Mouse (Mus musculus) kidney, embryonic 16.5 days (tissue): ENCODE measurements at regions not wholly inside any gene's neighbourhood (a gene's known extent, or its start where the extent isn't known, plus 50 kb on each side); places are given as distances from the start of the nearest gene placed in this dataset.
A peak's percentile ranks its signal among the peaks of the same experiment; 100 is the strongest.

ENCODE experiments used
- ATAC-seq: fragments of 200-750 bp; cut with Nextera tagmentation; 2 replicates; pipeline ENCODE4 v1.8.0; 2017; ENCODE audit warnings: moderate TSS enrichment; ENCODE audit not compliant: low FRiP score, low TSS enrichment
- H3K27ac ChIP-seq: fragments of 300-500 bp; sonication (generic); 2 replicates; pipeline ENCODE4 v1.5.1; 2014; ENCODE audit warnings: low read length
- H3K27me3 ChIP-seq: fragments of 300-500 bp; sonication (generic); 2 replicates; pipeline ENCODE4 v1.6.1; 2014; ENCODE audit warnings: low read length, control low read depth, mixed read lengths; ENCODE audit not compliant: insufficient read depth
- H3K36me3 ChIP-seq: fragments of 300-500 bp; sonication (generic); 2 replicates; pipeline ENCODE4 v1.6.1; 2014; ENCODE audit warnings: low read length, control low read depth, mixed read lengths; ENCODE audit not compliant: insufficient read depth
- H3K4me1 ChIP-seq: fragments of 300-500 bp; sonication (generic); 2 replicates; pipeline ENCODE4 v1.6.1; 2014; ENCODE audit warnings: low read length, control low read depth, mixed read lengths; ENCODE audit not compliant: insufficient read depth
- H3K4me2 ChIP-seq: fragments of 300-500 bp; sonication (generic); replicated peaks from 2 replicates; pipeline ENCODE4 v1.6.1; 2014; ENCODE audit warnings: low read depth, low read length
- H3K4me3 ChIP-seq: fragments of 300-500 bp; sonication (generic); 2 replicates; pipeline ENCODE4 v1.5.1; 2014; ENCODE audit warnings: mild to moderate bottlenecking, low read length
- H3K9ac ChIP-seq: fragments of 300-500 bp; sonication (generic); replicated peaks from 2 replicates; pipeline ENCODE4 v1.6.1; 2014; ENCODE audit warnings: low read length
- H3K9me3 ChIP-seq: fragments of 300-500 bp; sonication (generic); 2 replicates; pipeline ENCODE4 v1.6.1; 2016; ENCODE audit warnings: low read length, control low read depth
- WGBS: fragments of 180-500 bp; shearing (Covaris S2); extraction: QIAGEN DNeasy Blood & Tissue Kit; methylation state at CpG from one replicate; pipeline ENCODE4 v1.1.7; 2014; 5-methylcytosine and 5-hydroxymethylcytosine counted together

DNA sequence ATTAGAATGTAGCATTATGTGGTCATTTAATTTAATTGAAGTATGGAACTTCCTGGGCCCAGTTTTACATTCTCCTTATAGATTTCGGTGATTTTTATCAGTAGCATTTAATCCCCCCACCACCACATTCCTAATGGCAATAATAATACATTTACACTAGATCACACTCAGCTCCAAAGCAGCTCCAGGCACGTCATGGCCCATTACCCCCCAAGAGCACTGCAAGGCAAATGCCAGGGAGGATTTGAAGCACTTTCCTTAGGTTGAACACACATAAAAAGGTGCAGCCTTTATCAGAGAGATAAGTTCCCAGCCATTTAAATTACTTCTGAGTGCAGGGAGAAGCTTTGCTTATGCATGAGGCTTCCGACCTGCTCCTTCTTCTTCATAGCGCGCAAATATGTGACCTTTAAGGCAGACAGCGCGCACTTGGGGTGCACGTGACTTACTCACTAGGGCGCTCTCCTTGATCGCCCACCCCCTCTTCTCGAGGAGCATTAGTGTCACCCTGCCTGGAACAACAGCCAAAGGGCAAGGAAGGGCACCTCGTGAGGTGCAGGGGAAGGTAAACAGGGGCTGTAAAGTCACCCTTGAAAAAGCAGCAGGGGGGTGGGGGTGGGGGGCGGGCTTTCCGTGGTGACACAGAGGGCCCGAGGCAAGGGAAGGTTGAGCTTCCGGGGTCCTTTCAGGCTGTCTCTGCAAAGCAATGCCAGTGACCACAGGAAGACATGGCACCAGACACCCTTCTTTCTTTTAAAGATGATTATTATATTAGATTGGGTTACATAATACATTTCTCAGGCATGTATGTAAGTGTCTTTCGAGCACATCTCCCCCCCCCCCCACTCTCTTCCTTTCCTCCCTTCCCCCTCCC lies 160.8 kb upstream of the Spats2l start:
- H3K36me3 ChIP-seq, result no peaks in the 10 kb centered on the region
- no peak overlapping the region for H3K27ac ChIP-seq
- H3K9ac ChIP-seq, result 0 out of 2 replicates have a peak overlapping the region, but pooled peaks have one; percentile 1
- H3K4me1 ChIP-seq, result peaks cover 17% of the 10 kb centered on the region; the same call in 1 of the 2 replicates
- H3K4me3 ChIP-seq, result peak overlapping the region; percentile 22
- no peaks in the 10 kb centered on the region for H3K9me3 ChIP-seq
- H3K27me3 ChIP-seq, result no peaks in the 10 kb centered on the region
- peak; percentile 77 for ATAC-seq
- H3K4me2 ChIP-seq, result peak overlapping the region; percentile 41
- 12% methylated on average over 17 of the region's 17 CpGs for WGBS

- Histone ChIP-seq H3K4me3 (no peak overlapping the region), H3K4me2 (no peak overlapping the region), H3K9ac (no peak overlapping the region), H3K9me3 (no peaks in the 10 kb centered on the region), H3K27me3 (no peaks in the 10 kb centered on the region), H3K36me3 (no peaks in the 10 kb centered on the region), H3K4me1 (peaks cover 17% of the 10 kb centered on the region; the same call in 1 of the 2 replicates), H3K27ac (no peak overlapping the region; the same call in 1 of the 2 replicates)
- ATAC-seq, result peak; percentile 85
Observed at GRCm38 (mm10) chr1:57615155-57615554, 158.8 kb upstream of the Spats2l start.

DNA sequence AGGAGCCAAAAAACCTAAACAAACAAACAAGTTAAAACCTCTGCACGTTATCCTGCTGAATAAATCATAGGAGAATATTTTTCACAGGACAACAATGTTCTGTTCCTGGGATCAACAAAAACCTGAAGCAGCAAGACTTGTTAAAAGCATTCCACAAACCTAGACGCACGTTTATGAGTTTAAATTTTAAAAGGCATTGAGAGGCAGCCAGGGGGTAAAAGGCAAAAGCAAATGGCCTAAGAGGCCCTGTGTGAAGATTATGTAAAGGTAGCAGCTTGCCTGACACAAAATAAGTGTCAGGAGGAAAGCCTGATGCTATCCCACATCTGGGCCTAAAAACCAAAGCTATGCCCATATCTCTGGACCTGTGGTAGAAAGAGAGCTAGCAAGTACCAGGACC lies 156.6 kb upstream of the Spats2l start:
- no peak overlapping the region for H3K27ac ChIP-seq
- peaks cover 16% of the 10 kb centered on the region; the same call in 1 of the 2 replicates for H3K4me1 ChIP-seq
- H3K36me3 ChIP-seq, result no peaks in the 10 kb centered on the region
- no peak overlapping the region for H3K9ac ChIP-seq
- WGBS, result 74% methylated on average over 3 of the region's 3 CpGs
- no peak for ATAC-seq
- H3K4me2 ChIP-seq, result no peak overlapping the region
- no peaks in the 10 kb centered on the region for H3K9me3 ChIP-seq
- H3K27me3 ChIP-seq, result no peaks in the 10 kb centered on the region
- no peak overlapping the region for H3K4me3 ChIP-seq

DNA sequence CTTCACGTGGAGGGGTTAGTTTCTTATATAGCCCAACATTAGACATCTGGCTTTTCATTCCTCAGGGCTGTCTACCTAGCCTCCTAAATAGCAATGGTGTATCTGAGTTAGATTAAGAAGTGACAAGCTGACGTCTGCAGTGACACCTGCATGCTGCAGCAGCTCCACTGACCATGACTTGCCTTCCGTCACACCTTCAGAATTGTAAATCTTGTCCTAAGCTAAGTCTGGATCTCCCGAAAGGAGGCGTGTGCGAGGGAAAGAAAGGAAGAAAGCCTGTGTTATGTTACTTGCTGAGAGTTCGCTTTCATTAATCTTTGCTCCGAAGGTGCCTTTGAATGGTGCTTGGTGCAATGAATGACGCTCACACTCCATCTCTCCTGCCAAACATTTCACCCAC lies 151.4 kb upstream of the Spats2l start:
- H3K27me3 ChIP-seq, result no peaks in the 10 kb centered on the region
- H3K27ac ChIP-seq, result no peak overlapping the region
- H3K4me1 ChIP-seq, result no peaks in the 10 kb centered on the region
- H3K4me3 ChIP-seq, result no peak overlapping the region
- no peaks in the 10 kb centered on the region for H3K9me3 ChIP-seq
- no peak for ATAC-seq
- H3K36me3 ChIP-seq, result no peaks in the 10 kb centered on the region
- 61% methylated on average over 9 of the region's 9 CpGs for WGBS
- no peak overlapping the region for H3K9ac ChIP-seq
- no peak overlapping the region for H3K4me2 ChIP-seq

DNA sequence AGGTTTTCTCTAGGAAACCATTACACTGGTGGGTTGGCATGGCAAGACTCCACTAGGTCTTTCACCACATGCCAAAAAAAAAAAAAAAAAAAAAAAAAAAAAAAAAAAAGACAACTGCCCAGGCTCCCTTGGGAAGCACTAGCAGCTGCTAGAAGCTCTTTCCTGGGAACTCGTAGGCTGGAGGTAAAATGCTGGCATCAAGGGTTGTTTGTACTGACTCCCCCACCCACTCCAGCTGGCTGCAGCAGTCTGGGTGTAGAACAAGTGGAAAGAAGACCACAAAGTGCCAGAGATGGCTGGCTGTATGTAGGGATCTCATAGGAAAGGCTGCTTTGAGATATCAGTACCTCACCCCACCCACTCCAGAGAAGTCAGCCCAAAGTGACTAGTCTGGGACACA lies 140.0 kb upstream of the Spats2l start:
- H3K4me3 ChIP-seq, result no peak overlapping the region
- no peaks in the 10 kb centered on the region for H3K9me3 ChIP-seq
- no peaks in the 10 kb centered on the region for H3K36me3 ChIP-seq
- no peak overlapping the region for H3K27ac ChIP-seq
- no peak overlapping the region for H3K9ac ChIP-seq
- 41% methylated on average over 1 of the region's 1 CpGs for WGBS
- H3K4me1 ChIP-seq, result peaks cover 10% of the 10 kb centered on the region
- no peaks in the 10 kb centered on the region for H3K27me3 ChIP-seq
- ATAC-seq, result no peak
- no peak overlapping the region for H3K4me2 ChIP-seq

GRCm38 (mm10) chr1:57642131-57642530 lies 131.8 kb upstream of the Spats2l start:
- Histone ChIP-seq H3K36me3 (no peaks in the 10 kb centered on the region), H3K27ac (no peak overlapping the region), H3K9me3 (no peaks in the 10 kb centered on the region), H3K4me2 (no peak overlapping the region), H3K27me3 (no peaks in the 10 kb centered on the region), H3K4me3 (no peak overlapping the region), H3K4me1 (peaks cover 10% of the 10 kb centered on the region), H3K9ac (no peak overlapping the region)
- ATAC-seq, result no peak
- WGBS, result 91% methylated on average over 5 of the region's 5 CpGs

DNA sequence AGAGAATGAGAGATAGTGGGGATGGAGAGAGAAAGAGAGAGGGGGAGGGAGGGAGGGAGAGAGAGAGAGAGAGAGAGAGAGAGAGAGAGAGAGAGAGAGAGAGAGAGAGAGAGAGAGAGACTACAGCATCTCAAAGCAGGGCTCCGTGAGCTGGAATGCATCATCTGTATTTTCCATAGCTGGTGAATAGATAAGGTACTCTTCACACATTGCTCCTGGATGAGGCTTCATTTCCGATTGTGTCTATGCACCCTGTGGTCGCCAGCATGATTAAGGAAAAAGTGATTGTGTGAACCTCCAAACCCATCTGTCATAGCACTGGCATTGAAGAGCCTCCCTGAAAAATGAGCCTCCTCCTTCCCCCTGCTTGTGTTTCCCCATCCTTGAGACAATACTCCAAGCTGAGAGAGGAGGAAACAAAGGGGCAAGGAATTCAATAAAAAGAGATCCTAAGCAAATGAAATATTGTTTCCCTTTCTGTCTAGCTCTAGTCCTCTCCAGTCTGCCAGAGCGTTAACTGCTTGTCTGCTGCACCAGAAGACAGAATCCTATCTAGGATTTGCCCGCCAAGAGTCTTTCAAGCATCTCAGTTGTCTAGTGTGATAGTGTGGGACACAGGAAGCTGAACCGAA lies 130.4 kb upstream of the Spats2l start:
- peak; percentile 49; the same call in 1 of the 2 replicates for ATAC-seq
- 38% methylated on average over 6 of the region's 6 CpGs for WGBS

GRCm38 (mm10) chr1:57664962-57665361 lies 109.0 kb upstream of the Spats2l start:
- no peak overlapping the region for H3K4me3 ChIP-seq
- H3K27me3 ChIP-seq, result no peaks in the 10 kb centered on the region
- H3K9ac ChIP-seq, result no peak overlapping the region
- H3K4me1 ChIP-seq, result no peaks in the 10 kb centered on the region
- no peak overlapping the region for H3K4me2 ChIP-seq
- no peak overlapping the region for H3K27ac ChIP-seq
- 73% methylated on average over 5 of the region's 5 CpGs for WGBS
- ATAC-seq, result no peak
- H3K9me3 ChIP-seq, result no peaks in the 10 kb centered on the region
- no peaks in the 10 kb centered on the region for H3K36me3 ChIP-seq

More for the DNA sequence above, 130.4 kb upstream of the Spats2l start:
- no peak overlapping the region for H3K27ac ChIP-seq
- no peak overlapping the region for H3K4me2 ChIP-seq
- no peak overlapping the region for H3K9ac ChIP-seq
- H3K4me1 ChIP-seq, result peaks cover 3% of the 10 kb centered on the region; the same call in 1 of the 2 replicates
- H3K36me3 ChIP-seq, result no peaks in the 10 kb centered on the region
- no peaks in the 10 kb centered on the region for H3K9me3 ChIP-seq
- H3K27me3 ChIP-seq, result no peaks in the 10 kb centered on the region
- H3K4me3 ChIP-seq, result no peak overlapping the region

DNA sequence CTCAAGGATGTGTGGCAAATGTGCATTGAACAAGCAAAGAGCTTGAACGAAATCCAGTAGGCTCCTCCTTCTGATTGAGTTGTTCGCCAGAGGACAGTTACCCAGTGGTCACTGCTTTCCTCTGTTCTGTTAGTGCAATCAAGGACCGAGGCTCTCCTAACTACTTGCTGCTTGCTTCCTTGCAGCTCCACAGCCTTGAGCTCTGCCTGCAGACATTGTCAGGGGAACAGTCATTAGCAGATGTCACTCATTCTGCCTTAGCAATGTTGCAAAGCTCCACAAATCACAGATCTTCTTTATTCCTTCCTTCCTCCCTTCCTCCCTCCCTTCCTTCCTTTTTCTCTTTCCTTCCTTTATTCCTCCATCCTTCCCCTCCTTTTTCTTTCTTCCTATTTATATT lies 108.2 kb upstream of the Spats2l start:
- Histone ChIP-seq H3K9ac (no peak overlapping the region), H3K36me3 (no peaks in the 10 kb centered on the region), H3K4me3 (no peak overlapping the region), H3K4me2 (no peak overlapping the region), H3K27ac (no peak overlapping the region), H3K9me3 (no peaks in the 10 kb centered on the region), H3K27me3 (no peaks in the 10 kb centered on the region), H3K4me1 (no peaks in the 10 kb centered on the region)
- WGBS, result 65% methylated on average over 3 of the region's 3 CpGs
- ATAC-seq, result no peak

DNA sequence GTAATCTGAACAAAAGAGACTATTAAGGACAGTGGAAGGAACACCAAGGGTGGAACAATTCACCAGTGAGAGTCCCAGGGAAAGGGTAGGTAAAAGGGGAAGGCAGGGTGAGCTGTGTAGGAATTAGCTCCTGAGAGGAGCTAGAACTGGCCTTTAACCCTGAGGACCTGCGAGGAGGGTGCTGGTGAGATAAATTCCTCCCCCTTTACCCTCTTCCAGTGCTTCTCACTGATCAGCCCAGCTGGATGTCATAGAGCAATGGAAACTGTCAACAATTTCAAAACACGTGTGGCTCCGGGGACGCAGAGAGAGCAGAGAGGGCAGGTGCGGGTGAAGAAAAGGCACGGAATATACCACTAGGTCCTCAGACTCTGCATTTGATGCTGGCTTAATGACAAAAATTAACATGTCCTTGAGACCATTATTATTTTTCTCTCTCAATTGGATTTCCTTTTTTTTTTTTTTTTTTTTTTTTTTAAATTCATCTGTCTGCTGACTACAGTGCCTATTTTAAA lies 107.7 kb upstream of the Spats2l start:
- H3K36me3 ChIP-seq, result no peaks in the 10 kb centered on the region
- H3K4me2 ChIP-seq, result no peak overlapping the region
- no peaks in the 10 kb centered on the region for H3K9me3 ChIP-seq
- ATAC-seq, result no peak
- H3K9ac ChIP-seq, result no peak overlapping the region
- 72% methylated on average over 6 of the region's 6 CpGs for WGBS
- H3K27ac ChIP-seq, result no peak overlapping the region
- no peak overlapping the region for H3K4me3 ChIP-seq
- no peaks in the 10 kb centered on the region for H3K27me3 ChIP-seq
- no peaks in the 10 kb centered on the region for H3K4me1 ChIP-seq
